Mouse (Mus musculus) testis, adult 2 months (tissue): ENCODE results near the gene Raver2.

ENCODE experiments used
- CTCF ChIP-seq: fragments of 200-500 bp; IDR thresholded peaks from 2 replicates; pipeline ENCODE4 v1.5.1; 2012; ENCODE audit warnings: low read depth, mild to moderate bottlenecking, inconsistent platforms, low read length, moderate library complexity; ENCODE audit not compliant: control insufficient read depth, insufficient read depth, insufficient replicate concordance
- POLR2A ChIP-seq: fragments of 200-500 bp; IDR thresholded peaks from 2 replicates; pipeline ENCODE4 v1.6.1; 2012; ENCODE audit warnings: low read depth, mild to moderate bottlenecking, inconsistent platforms, low read length, moderate library complexity; ENCODE audit not compliant: control insufficient read depth

DNA sequence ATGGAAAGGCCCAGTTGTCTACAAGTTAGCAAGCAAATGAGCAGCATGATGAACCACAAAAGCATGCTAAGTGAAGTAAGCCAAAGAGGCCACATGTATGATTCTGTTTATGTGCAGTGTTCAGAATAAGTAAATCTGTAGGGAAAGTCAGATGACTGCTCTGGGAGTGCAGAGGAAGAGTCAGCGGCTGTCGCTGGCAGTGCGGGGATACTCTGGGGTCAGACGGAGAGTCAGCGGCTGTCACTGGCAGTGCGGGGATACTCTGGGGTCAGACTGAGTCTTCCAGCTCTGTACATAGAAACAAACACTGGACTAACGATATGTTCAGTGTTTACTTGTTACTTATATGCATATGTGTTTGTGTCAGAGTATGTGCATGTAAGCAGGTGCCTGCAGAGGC is 76.0 kb downstream of the Raver2 start:
- no peak for TF ChIP-seq CTCF
- no peak for TF ChIP-seq POLR2A
